Mouse (Mus musculus): ENCODE measurements around the gene Il1rapl2. TPM values are rescaled to one million over a fixed set of nuclear protein-coding genes. Genes with fewer than 3 reads are reported as not detected.

The Il1rapl2 gene
- total and polyA plus RNA-seq, 2 experiments from 2014 or later = 6.4 to 7.4 TPM

DNA sequence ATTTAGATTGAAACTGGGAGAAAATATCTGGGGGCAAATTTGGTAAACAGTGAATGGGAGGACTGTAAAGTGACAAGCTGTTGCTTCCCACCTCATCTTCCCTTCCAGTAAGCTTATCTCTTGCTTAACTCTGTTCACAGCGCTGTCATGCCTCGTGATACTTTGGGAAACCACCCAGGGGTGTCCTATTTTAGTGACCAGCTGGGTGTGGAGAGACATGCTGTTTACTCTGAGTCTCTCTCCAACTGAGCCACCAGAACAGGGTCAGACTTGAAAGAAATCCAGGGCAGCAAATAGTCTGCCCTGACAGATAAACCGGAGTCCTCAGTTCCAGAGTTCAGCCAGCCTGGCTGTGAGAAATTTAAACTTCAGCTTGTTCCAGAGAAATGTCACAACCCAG, 867.5 kb downstream of the Il1rapl2 start:
- Histone ChIP-seq H3K4me2 (ENCODE audit: low read depth, low read length) (no peak overlapping the region), H3K9ac (replicated peaks; ENCODE audit: low read length) (no peak overlapping the region), H3K4me3 (ENCODE audit: low read length) (no peak overlapping the region), H3K4me1 (ENCODE audit: insufficient read depth, low read length) (no peaks in the 10 kb centered on the region), H3K9me3 (ENCODE audit: low read length) (no peaks in the 10 kb centered on the region), H3K36me3 (ENCODE audit: insufficient read depth, low read length) (no peaks in the 10 kb centered on the region), H3K27me3 (ENCODE audit: insufficient read depth, low read length) (no peaks in the 10 kb centered on the region), H3K27ac (no peak overlapping the region)
- DNase-seq (ENCODE audit: low spot score) = no peak
- no peak for TF ChIP-seq CTCF (IDR thresholded peaks at IDR 0.05; ENCODE audit: low read depth)
- ATAC-seq = no peak
- 70% methylated on average over 3 of the region's 3 CpGs for WGBS

DNA sequence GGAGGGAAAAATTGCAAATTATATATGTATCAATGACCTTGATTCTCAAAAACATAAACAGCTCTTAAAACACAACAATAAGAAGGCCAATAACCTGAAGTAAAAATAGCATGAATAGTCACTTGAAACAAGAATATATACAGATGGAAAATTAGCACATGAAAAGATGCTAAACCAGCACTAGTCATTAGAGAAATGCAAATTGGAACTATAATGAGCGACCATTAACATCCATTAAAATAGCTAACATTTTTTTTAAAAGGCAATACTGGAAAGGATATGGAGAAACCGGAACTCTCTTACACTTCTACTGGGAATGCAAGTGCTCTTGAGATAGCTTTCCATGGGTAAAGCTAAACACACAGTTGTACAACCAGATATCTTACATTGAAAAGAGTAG, 879.4 kb downstream of the Il1rapl2 start:
- Histone ChIP-seq H3K36me3 (ENCODE audit: insufficient read depth, low read length) (no peaks in the 10 kb centered on the region), H3K27me3 (ENCODE audit: insufficient read depth, low read length) (no peaks in the 10 kb centered on the region), H3K9me3 (ENCODE audit: low read length) (no peaks in the 10 kb centered on the region), H3K4me3 (ENCODE audit: low read length) (no peak overlapping the region), H3K9ac (replicated peaks; ENCODE audit: low read length) (no peak overlapping the region), H3K27ac (no peak overlapping the region), H3K4me1 (ENCODE audit: insufficient read depth, low read length) (no peaks in the 10 kb centered on the region), H3K4me2 (ENCODE audit: low read depth, low read length) (no peak overlapping the region)
- ATAC-seq = no peak
- WGBS = 74% methylated on average over 2 of the region's 2 CpGs
- no peak for TF ChIP-seq CTCF (IDR thresholded peaks at IDR 0.05; ENCODE audit: low read depth)
- DNase-seq (ENCODE audit: low spot score) = no peak

DNA sequence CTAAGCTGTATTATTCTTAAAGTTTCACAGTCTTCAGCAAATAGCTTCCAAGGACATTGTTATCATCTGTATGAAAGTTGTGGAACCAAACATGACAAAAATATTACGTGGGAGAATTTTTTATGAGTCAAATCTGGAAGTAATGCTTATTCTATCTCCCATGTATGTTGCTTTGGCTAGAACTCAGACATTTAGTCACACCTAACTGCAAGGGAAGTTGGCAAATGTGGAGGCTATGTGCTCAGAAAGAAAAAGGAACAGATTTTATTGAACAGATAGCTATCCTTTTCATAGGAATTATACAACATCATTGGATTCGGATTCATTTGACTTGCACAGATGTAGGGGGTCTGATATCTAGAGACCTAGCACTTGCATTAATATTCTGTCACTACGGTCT, 908.1 kb downstream of the Il1rapl2 start:
- H3K27me3 ChIP-seq (ENCODE audit: insufficient read depth, low read length) = no peaks in the 10 kb centered on the region
- H3K9me3 ChIP-seq (ENCODE audit: low read length) = no peaks in the 10 kb centered on the region
- no peak overlapping the region for H3K4me2 ChIP-seq (ENCODE audit: low read depth, low read length)
- H3K9ac ChIP-seq (replicated peaks; ENCODE audit: low read length) = no peak overlapping the region
- DNase-seq (ENCODE audit: low spot score) (no peak), ATAC-seq (no peak)
- no peaks in the 10 kb centered on the region for H3K4me1 ChIP-seq (ENCODE audit: insufficient read depth, low read length)
- H3K36me3 ChIP-seq (ENCODE audit: insufficient read depth, low read length) = no peaks in the 10 kb centered on the region
- H3K4me3 ChIP-seq (ENCODE audit: low read length) = no peak overlapping the region
- no peak for TF ChIP-seq CTCF (IDR thresholded peaks at IDR 0.05; ENCODE audit: low read depth)
- H3K27ac ChIP-seq = no peak overlapping the region
- 78% methylated on average over 3 of the region's 3 CpGs for WGBS

DNA sequence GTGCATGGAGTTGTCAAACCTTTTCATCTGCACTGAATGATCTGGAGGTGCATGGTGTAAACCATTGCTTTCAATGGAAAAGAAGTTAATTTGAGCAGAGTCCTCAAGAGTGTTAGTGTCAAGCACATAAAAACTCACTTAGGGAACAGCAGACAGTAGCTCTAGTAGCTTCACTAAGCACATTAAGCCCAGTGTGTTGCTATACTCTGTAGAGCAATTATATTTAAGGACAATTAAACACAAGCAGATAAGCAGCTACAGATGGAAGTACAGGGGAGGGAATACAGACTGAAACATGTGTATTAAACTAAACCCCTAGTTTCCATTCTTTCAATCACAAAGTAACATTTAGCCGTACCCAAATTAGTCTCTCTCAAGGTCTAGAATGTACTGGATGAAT, 930.1 kb downstream of the Il1rapl2 start:
- Histone ChIP-seq H3K4me1 (ENCODE audit: insufficient read depth, low read length) (no peaks in the 10 kb centered on the region), H3K9me3 (ENCODE audit: low read length) (no peaks in the 10 kb centered on the region), H3K4me3 (ENCODE audit: low read length) (no peak overlapping the region), H3K27ac (no peak overlapping the region), H3K4me2 (ENCODE audit: low read depth, low read length) (no peak overlapping the region), H3K27me3 (ENCODE audit: insufficient read depth, low read length) (no peaks in the 10 kb centered on the region), H3K36me3 (ENCODE audit: insufficient read depth, low read length) (no peaks in the 10 kb centered on the region), H3K9ac (replicated peaks; ENCODE audit: low read length) (no peak overlapping the region)
- WGBS = 83% methylated on average over 1 of the region's 1 CpGs
- DNase-seq (ENCODE audit: low spot score) = no peak
- TF ChIP-seq CTCF (IDR thresholded peaks at IDR 0.05; ENCODE audit: low read depth) = no peak
- ATAC-seq = no peak

DNA sequence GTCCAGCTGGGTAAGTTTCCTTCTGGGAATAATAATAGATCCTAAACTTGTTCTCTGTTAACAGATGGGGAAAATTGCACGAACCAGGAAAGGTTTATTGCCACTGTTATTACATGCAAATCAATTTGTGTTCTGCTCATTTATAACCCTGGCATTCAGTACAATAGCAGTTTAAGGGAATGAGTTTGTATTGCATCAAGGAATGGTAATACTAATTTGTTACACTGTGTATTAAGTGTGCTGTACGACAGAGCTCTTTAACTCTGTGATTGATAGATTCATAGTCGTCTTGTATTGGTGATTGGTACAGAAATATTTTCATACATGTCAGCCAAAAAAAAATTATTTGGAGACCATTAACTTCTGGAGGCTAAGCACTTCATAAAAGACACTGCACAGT, 934.6 kb downstream of the Il1rapl2 start:
- Histone ChIP-seq H3K36me3 (ENCODE audit: insufficient read depth, low read length) (no peaks in the 10 kb centered on the region), H3K4me2 (ENCODE audit: low read depth, low read length) (no peak overlapping the region), H3K9me3 (ENCODE audit: low read length) (no peaks in the 10 kb centered on the region), H3K9ac (replicated peaks; ENCODE audit: low read length) (no peak overlapping the region), H3K27me3 (ENCODE audit: insufficient read depth, low read length) (no peaks in the 10 kb centered on the region), H3K4me1 (ENCODE audit: insufficient read depth, low read length) (no peaks in the 10 kb centered on the region), H3K4me3 (ENCODE audit: low read length) (no peak overlapping the region), H3K27ac (no peak overlapping the region)
- 41% methylated on average over 3 of the region's 3 CpGs for WGBS
- no peak for TF ChIP-seq CTCF (IDR thresholded peaks at IDR 0.05; ENCODE audit: low read depth)
- no peak for DNase-seq (ENCODE audit: low spot score)
- ATAC-seq = no peak

DNA sequence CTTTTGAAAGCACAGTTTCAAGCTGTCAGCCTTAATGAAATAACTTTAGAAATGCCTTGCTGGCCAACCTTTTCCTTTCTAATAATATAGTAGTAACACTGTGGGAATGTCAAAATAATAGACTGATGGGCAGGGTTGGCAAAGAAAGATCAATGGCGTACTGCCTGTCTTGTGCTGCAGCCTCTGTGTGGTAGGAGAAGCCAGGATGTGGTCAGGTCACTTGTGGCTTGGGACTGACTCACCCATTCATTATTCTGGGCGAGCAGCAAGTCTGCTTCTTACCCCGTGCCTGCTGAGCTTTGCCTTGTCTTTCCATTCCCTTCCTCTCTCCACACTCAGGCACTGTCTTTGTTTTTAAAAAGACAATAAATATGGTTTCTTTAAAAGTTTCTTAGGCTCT, 1049.7 kb downstream of the Il1rapl2 start:
- Histone ChIP-seq H3K27me3 (ENCODE audit: insufficient read depth, low read length) (no peaks in the 10 kb centered on the region), H3K9me3 (ENCODE audit: low read length) (no peaks in the 10 kb centered on the region), H3K36me3 (ENCODE audit: insufficient read depth, low read length) (no peaks in the 10 kb centered on the region), H3K4me3 (ENCODE audit: low read length) (no peak overlapping the region), H3K27ac (no peak overlapping the region), H3K4me1 (ENCODE audit: insufficient read depth, low read length) (no peaks in the 10 kb centered on the region), H3K9ac (replicated peaks; ENCODE audit: low read length) (no peak overlapping the region), H3K4me2 (ENCODE audit: low read depth, low read length) (no peak overlapping the region)
- DNase-seq (ENCODE audit: low spot score) (no peak), ATAC-seq (no peak)
- no peak for TF ChIP-seq CTCF (IDR thresholded peaks at IDR 0.05; ENCODE audit: low read depth)
- 56% methylated on average over 3 of the region's 3 CpGs for WGBS

DNA sequence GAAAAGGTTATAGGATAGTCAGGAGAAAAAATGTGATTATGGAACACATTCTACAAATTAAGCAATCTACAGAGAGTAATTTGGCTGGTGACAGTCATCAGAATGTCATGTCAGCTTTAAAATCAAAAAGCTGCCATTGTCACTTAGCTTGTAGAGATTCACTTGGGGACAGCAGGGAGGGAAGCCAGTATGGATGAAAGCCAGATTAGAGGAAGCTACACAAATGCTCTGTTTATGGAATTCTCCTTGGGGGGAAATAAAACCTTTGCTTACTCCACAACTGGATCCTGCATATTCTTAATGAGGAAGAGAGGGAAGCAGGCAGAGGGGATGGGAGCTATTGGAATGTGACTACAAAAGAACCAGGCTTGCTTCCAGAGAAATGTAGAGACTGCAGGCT, 1054.9 kb downstream of the Il1rapl2 start:
- Histone ChIP-seq H3K4me3 (ENCODE audit: low read length) (no peak overlapping the region), H3K36me3 (ENCODE audit: insufficient read depth, low read length) (no peaks in the 10 kb centered on the region), H3K27ac (no peak overlapping the region), H3K27me3 (ENCODE audit: insufficient read depth, low read length) (no peaks in the 10 kb centered on the region), H3K4me2 (ENCODE audit: low read depth, low read length) (no peak overlapping the region), H3K9ac (replicated peaks; ENCODE audit: low read length) (no peak overlapping the region), H3K4me1 (ENCODE audit: insufficient read depth, low read length) (no peaks in the 10 kb centered on the region), H3K9me3 (ENCODE audit: low read length) (no peaks in the 10 kb centered on the region)
- no peak for ATAC-seq
- TF ChIP-seq CTCF (IDR thresholded peaks at IDR 0.05; ENCODE audit: low read depth) = no peak
- DNase-seq (ENCODE audit: low spot score) = no peak

Data from hindbrain, postnatal 0 days (tissue).